Mouse (Mus musculus): ENCODE measurements around the gene Pola1. TPM values are rescaled to one million over a fixed set of nuclear protein-coding genes. Genes with fewer than 3 reads are reported as not detected.

The Pola1 gene
- polyA plus RNA-seq, 1 experiment from 2014 or later: 21.9 TPM

- peaks cover 67% of the 10 kb centered on the region for H3K27me3 ChIP-seq (ENCODE audit: control insufficient read depth, insufficient read depth, low read length)
- H3K9me3 ChIP-seq (ENCODE audit: control insufficient read depth, low read length): no peaks in the 10 kb centered on the region
- H3K27ac ChIP-seq (ENCODE audit: low read depth, low read length): no peak within 1 kb of the TSS
- DNase-seq (ENCODE audit: low spot score, missing footprints) (peak; percentile 94), ATAC-seq (ENCODE audit: low FRiP score) (peak; percentile 94)
- peaks cover 5% of the 10 kb centered on the region; the same call in 1 of the 2 replicates for H3K4me1 ChIP-seq (ENCODE audit: control insufficient read depth, insufficient read depth, low read length)
- H3K4me3 ChIP-seq (ENCODE audit: low read depth, low read length): peak within 1 kb of the TSS; percentile 23
- H3K4me2 ChIP-seq: peak within 1 kb of the TSS; percentile 16
- H3K36me3 ChIP-seq (ENCODE audit: control insufficient read depth, insufficient read depth, low read length): no peaks in the 10 kb centered on the region
- 0 out of 2 replicates have a peak within 1 kb of the TSS, but pooled peaks have one; percentile 24 for H3K9ac ChIP-seq (ENCODE audit: low read length)
- WGBS: 18% methylated on average over 31 of the region's 31 CpGs
These were observed 345.6 kb downstream of the Pola1 start, which contains the start of gene Arx for GRCm38 (mm10) chrX:93286291-93286893. TSS of gene Arx (plus strand) at chrX:93286445.

GRCm38 (mm10) chrX:93285091-93285490 lies 346.9 kb downstream of the Pola1 start:
- H3K4me1 ChIP-seq (ENCODE audit: control insufficient read depth, insufficient read depth, low read length): peaks cover 5% of the 10 kb centered on the region; the same call in 1 of the 2 replicates
- no peak overlapping the region for H3K4me2 ChIP-seq
- peak; percentile 85 for DNase-seq (ENCODE audit: low spot score, missing footprints)
- ATAC-seq (ENCODE audit: low FRiP score): no peak
- no peaks in the 10 kb centered on the region for H3K36me3 ChIP-seq (ENCODE audit: control insufficient read depth, insufficient read depth, low read length)
- 21% methylated on average over 10 of the region's 10 CpGs for WGBS
- peaks cover 67% of the 10 kb centered on the region for H3K27me3 ChIP-seq (ENCODE audit: control insufficient read depth, insufficient read depth, low read length)
- H3K9ac ChIP-seq (ENCODE audit: low read length): no peak overlapping the region
- H3K9me3 ChIP-seq (ENCODE audit: control insufficient read depth, low read length): no peaks in the 10 kb centered on the region
- no peak overlapping the region for H3K27ac ChIP-seq (ENCODE audit: low read depth, low read length)
- H3K4me3 ChIP-seq (ENCODE audit: low read depth, low read length): no peak overlapping the region

GRCm38 (mm10) chrX:93281756-93282155 lies 350.2 kb downstream of the Pola1 start:
- Histone ChIP-seq H3K4me2 (peak overlapping the region; percentile 26), H3K36me3 (ENCODE audit: control insufficient read depth, insufficient read depth, low read length) (no peaks in the 10 kb centered on the region), H3K27me3 (ENCODE audit: control insufficient read depth, insufficient read depth, low read length) (peaks cover 55% of the 10 kb centered on the region), H3K9ac (ENCODE audit: low read length) (no peak overlapping the region), H3K9me3 (ENCODE audit: control insufficient read depth, low read length) (no peaks in the 10 kb centered on the region), H3K4me3 (ENCODE audit: low read depth, low read length) (no peak overlapping the region), H3K27ac (ENCODE audit: low read depth, low read length) (no peak overlapping the region), H3K4me1 (ENCODE audit: control insufficient read depth, insufficient read depth, low read length) (no peaks in the 10 kb centered on the region)
- ATAC-seq (ENCODE audit: low FRiP score) (peak; percentile 12), DNase-seq (ENCODE audit: low spot score, missing footprints) (no peak)
- 21% methylated on average over 5 of the region's 5 CpGs for WGBS

- H3K4me2 ChIP-seq: peak overlapping the region; percentile 26
These were observed 350.8 kb downstream of the Pola1 start for GRCm38 (mm10) chrX:93281028-93281723.

GRCm38 (mm10) chrX:93279940-93280339 lies 352.0 kb downstream of the Pola1 start:
- H3K27ac ChIP-seq (ENCODE audit: low read depth, low read length): no peak overlapping the region
- H3K4me2 ChIP-seq: no peak overlapping the region
- H3K9ac ChIP-seq (ENCODE audit: low read length): no peak overlapping the region
- H3K27me3 ChIP-seq (ENCODE audit: control insufficient read depth, insufficient read depth, low read length): peaks cover 41% of the 10 kb centered on the region
- 27% methylated on average over 7 of the region's 11 CpGs for WGBS
- H3K4me3 ChIP-seq (ENCODE audit: low read depth, low read length): no peak overlapping the region
- no peaks in the 10 kb centered on the region for H3K4me1 ChIP-seq (ENCODE audit: control insufficient read depth, insufficient read depth, low read length)
- no peaks in the 10 kb centered on the region for H3K9me3 ChIP-seq (ENCODE audit: control insufficient read depth, low read length)
- H3K36me3 ChIP-seq (ENCODE audit: control insufficient read depth, insufficient read depth, low read length): no peaks in the 10 kb centered on the region
- DNase-seq (ENCODE audit: low spot score, missing footprints): no peak
- ATAC-seq (ENCODE audit: low FRiP score): no peak

More at GRCm38 (mm10) chrX:93281028-93281723, 350.8 kb downstream of the Pola1 start:
- no peak overlapping the region for H3K9ac ChIP-seq (ENCODE audit: low read length)
- peak; percentile 76 for ATAC-seq (ENCODE audit: low FRiP score)
- H3K9me3 ChIP-seq (ENCODE audit: control insufficient read depth, low read length): no peaks in the 10 kb centered on the region
- H3K27me3 ChIP-seq (ENCODE audit: control insufficient read depth, insufficient read depth, low read length): peaks cover 52% of the 10 kb centered on the region
- peak; percentile 97 for DNase-seq (ENCODE audit: low spot score, missing footprints)
- H3K4me3 ChIP-seq (ENCODE audit: low read depth, low read length): no peak overlapping the region
- H3K4me1 ChIP-seq (ENCODE audit: control insufficient read depth, insufficient read depth, low read length): no peaks in the 10 kb centered on the region
- H3K36me3 ChIP-seq (ENCODE audit: control insufficient read depth, insufficient read depth, low read length): no peaks in the 10 kb centered on the region
- 14% methylated on average over 23 of the region's 23 CpGs for WGBS
- H3K27ac ChIP-seq (ENCODE audit: low read depth, low read length): no peak overlapping the region

GRCm38 (mm10) chrX:93275689-93276088 lies 356.3 kb downstream of the Pola1 start:
- no peak overlapping the region for H3K9ac ChIP-seq (ENCODE audit: low read length)
- no peak for ATAC-seq (ENCODE audit: low FRiP score)
- H3K9me3 ChIP-seq (ENCODE audit: control insufficient read depth, low read length): no peaks in the 10 kb centered on the region
- DNase-seq (ENCODE audit: low spot score, missing footprints): no peak
- no peak overlapping the region for H3K4me2 ChIP-seq
- no peaks in the 10 kb centered on the region for H3K4me1 ChIP-seq (ENCODE audit: control insufficient read depth, insufficient read depth, low read length)
- peaks cover 10% of the 10 kb centered on the region for H3K27me3 ChIP-seq (ENCODE audit: control insufficient read depth, insufficient read depth, low read length)
- no peaks in the 10 kb centered on the region for H3K36me3 ChIP-seq (ENCODE audit: control insufficient read depth, insufficient read depth, low read length)
- WGBS: 32% methylated on average over 3 of the region's 3 CpGs
- H3K4me3 ChIP-seq (ENCODE audit: low read depth, low read length): no peak overlapping the region
- H3K27ac ChIP-seq (ENCODE audit: low read depth, low read length): no peak overlapping the region

Other genes with a start within 250 kb of the Pola1 start
- gene Pcyt1b, start 22.7 kb upstream of the Pola1 start, polyA plus RNA-seq (2014; fragmentation: Nextera tagmentation; extraction: Ambion mirVana): 7.2 and 9.6 TPM in 2 replicates
- gene Pdk3, start 200.0 kb upstream of the Pola1 start, polyA plus RNA-seq (2014; fragmentation: Nextera tagmentation; extraction: Ambion mirVana): 58.8 and 59.7 TPM in 2 replicates